Mouse (Mus musculus) MEL (cell line): Measurements from ENCODE around the gene Masp1.

Source experiments
- ELF1 ChIP-seq: IDR thresholded peaks from 2 replicates; pipeline ENCODE4 v1.6.1; 2014; ENCODE audit warnings: low read depth, mild to moderate bottlenecking, inconsistent platforms, low read length, improper control_type of control experiment, moderate library complexity
- HCFC1 ChIP-seq: IDR thresholded peaks from 2 replicates; pipeline ENCODE4 v1.6.1; 2012; ENCODE audit warnings: low read depth, mild to moderate bottlenecking, inconsistent platforms, low read length, improper control_type of control experiment, moderate library complexity
- MXI1 ChIP-seq: IDR thresholded peaks from 2 replicates; pipeline ENCODE4 v1.6.1; 2011; ENCODE audit warnings: mild to moderate bottlenecking, low read depth, low read length, improper control_type of control experiment
- ZMIZ1 ChIP-seq: IDR thresholded peaks from 2 replicates; pipeline ENCODE4 v1.6.1; 2012; ENCODE audit warnings: low read depth, mild to moderate bottlenecking, inconsistent platforms, low read length, improper control_type of control experiment, moderate library complexity

DNA sequence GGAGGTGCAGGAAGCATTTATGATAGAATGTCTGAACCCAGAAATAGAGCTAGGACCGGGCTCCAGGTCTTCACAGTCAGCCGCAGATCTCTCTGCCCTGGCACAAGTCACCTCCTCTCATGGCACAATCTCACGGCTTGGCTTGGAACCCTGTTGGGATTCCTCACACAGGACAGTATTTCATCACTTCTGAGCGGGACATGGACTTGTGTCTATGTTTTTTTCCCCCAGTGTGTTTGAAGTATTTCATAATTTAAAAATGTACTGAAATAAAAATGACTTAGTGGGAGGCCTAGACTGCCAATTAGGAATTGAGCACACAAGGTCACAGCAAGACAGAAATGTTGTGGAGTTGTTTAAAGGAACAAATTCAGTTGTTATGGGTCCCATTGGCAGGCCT is 76.4 kb downstream of the Masp1 start:
- TF ChIP-seq MXI1 (no peak), ELF1 (no peak), HCFC1 (no peak), ZMIZ1 (no peak)
